Mouse (Mus musculus) kidney, embryonic 14.5 days (tissue): ENCODE data around the gene Matn4. TPM values are rescaled to one million over a fixed set of nuclear protein-coding genes. Genes with fewer than 3 reads are reported as not detected.

Experiments
- ATAC-seq: fragments of 200-750 bp; cut with Nextera tagmentation; 2 replicates; pipeline ENCODE4 v1.8.0; 2017; ENCODE audit warnings: moderate number of reproducible peaks, mild to moderate bottlenecking, moderate TSS enrichment, moderate library complexity; ENCODE audit not compliant: low FRiP score, low TSS enrichment
- H3K27ac ChIP-seq: fragments of 300-500 bp; sonication (generic); 2 replicates; pipeline ENCODE4 v1.5.1; 2014; ENCODE audit warnings: low read depth, mild to moderate bottlenecking, low read length, moderate library complexity, mixed read lengths
- H3K27me3 ChIP-seq: fragments of 300-500 bp; sonication (generic); 2 replicates; pipeline ENCODE4 v1.6.1; 2014; ENCODE audit warnings: mild to moderate bottlenecking, low read length; ENCODE audit not compliant: control insufficient read depth, insufficient read depth
- H3K36me3 ChIP-seq: fragments of 300-500 bp; sonication (generic); 2 replicates; pipeline ENCODE4 v1.6.1; 2014; ENCODE audit warnings: low read length, mixed read lengths; ENCODE audit not compliant: control insufficient read depth, insufficient read depth
- H3K4me1 ChIP-seq: fragments of 300-500 bp; sonication (generic); 2 replicates; pipeline ENCODE4 v1.6.1; 2014; ENCODE audit warnings: low read length, mixed read lengths; ENCODE audit not compliant: control insufficient read depth, insufficient read depth
- H3K4me2 ChIP-seq: fragments of 300-500 bp; sonication (generic); replicated peaks from 2 replicates; pipeline ENCODE4 v1.6.1; 2014; ENCODE audit warnings: low read depth, mild to moderate bottlenecking, low read length
- H3K4me3 ChIP-seq: fragments of 300-500 bp; sonication (generic); 2 replicates; pipeline ENCODE4 v1.5.1; 2014; ENCODE audit warnings: mild to moderate bottlenecking, low read length
- H3K9ac ChIP-seq: fragments of 300-500 bp; sonication (generic); 2 replicates; pipeline ENCODE4 v1.6.1; 2014; ENCODE audit warnings: low read depth, mild to moderate bottlenecking, low read length, moderate library complexity
- H3K9me3 ChIP-seq: fragments of 300-500 bp; sonication (generic); 2 replicates; pipeline ENCODE4 v1.6.1; 2016; ENCODE audit warnings: low read length; ENCODE audit not compliant: control insufficient read depth
- WGBS: fragments of 180-500 bp; shearing (Covaris S2); extraction: QIAGEN DNeasy Blood & Tissue Kit; methylation state at CpG from one replicate; pipeline ENCODE4 v1.1.7; 2014; 5-methylcytosine and 5-hydroxymethylcytosine counted together
- polyA plus RNA-seq: library from polyadenylated mRNA; unstranded; fragments of >200 nt; fragmentation: Nextera tagmentation; extraction: Ambion mirVana; gene quantifications from 2 replicates; pipeline ENCODE4 v1.2.1, GENCODE M21; 2014

Matn4 gene
- polyA plus RNA-seq, 1 experiment from 2014 or later = 0.12 TPM

- no peak overlapping the region for H3K4me2 ChIP-seq
- H3K4me3 ChIP-seq = no peak overlapping the region
- H3K4me1 ChIP-seq = peaks cover 8% of the 10 kb centered on the region
- H3K9ac ChIP-seq = no peak overlapping the region
- H3K9me3 ChIP-seq = no peaks in the 10 kb centered on the region
- H3K27me3 ChIP-seq = no peaks in the 10 kb centered on the region
- H3K27ac ChIP-seq = no peak overlapping the region
- WGBS = 87% methylated on average over 3 of the region's 3 CpGs
- no peaks in the 10 kb centered on the region for H3K36me3 ChIP-seq
- no peak for ATAC-seq
Measured at GRCm38 (mm10) chr2:164445399-164446085, 40.6 kb upstream of the Matn4 start.

DNA sequence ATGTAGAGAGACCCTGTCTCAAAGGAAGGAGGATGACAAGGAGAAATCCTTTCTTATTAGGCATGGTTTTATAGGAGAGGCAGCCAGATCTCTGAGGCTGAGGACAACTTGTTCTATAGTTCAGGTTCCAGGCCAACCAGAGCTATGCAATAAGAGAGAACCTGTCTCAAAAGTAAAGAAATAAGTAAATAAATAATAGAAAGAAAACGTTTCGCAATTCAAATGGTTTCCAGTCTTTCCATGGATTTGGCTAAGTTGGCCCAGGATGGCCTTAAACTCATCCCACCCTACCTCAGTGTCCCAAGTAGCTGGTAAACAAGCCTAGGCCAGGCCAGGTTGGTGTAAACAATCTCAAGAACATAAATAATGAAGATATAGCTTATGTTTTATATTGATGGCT lies 39.7 kb upstream of the Matn4 start:
- ATAC-seq = no peak
- H3K4me1 ChIP-seq = peaks cover 8% of the 10 kb centered on the region
- H3K4me3 ChIP-seq = no peak overlapping the region
- WGBS = 86% methylated on average over 2 of the region's 2 CpGs
- no peaks in the 10 kb centered on the region for H3K27me3 ChIP-seq
- no peaks in the 10 kb centered on the region for H3K36me3 ChIP-seq
- H3K9ac ChIP-seq = no peak overlapping the region
- H3K27ac ChIP-seq = no peak overlapping the region
- no peak overlapping the region for H3K4me2 ChIP-seq
- no peaks in the 10 kb centered on the region for H3K9me3 ChIP-seq

DNA sequence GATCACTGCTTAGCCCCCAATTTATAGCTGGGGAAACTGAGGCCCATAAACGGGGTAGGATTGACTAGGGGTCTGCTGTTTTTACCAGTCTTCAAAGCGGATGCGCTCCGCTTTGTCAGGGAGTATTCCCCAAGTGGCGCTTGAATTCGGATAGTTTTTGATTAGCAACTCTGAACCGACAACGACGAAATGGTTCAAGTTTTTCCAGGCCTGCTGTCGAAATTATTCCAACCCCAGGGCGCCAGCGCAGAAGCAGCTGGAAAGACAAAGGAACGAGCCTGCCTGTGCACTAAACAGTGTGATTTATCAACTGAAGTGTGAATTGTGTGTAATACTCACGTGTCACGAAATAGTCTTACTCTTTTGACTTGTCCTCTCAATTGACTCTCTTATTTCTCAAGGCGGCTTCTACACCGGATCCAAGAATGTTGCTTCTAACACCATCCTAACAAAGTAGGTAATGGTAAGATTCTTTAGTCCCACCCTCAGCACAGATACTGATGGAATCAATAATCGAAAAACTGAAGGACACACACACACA lies 38.6 kb upstream of the Matn4 start, which contains the start of gene Sdc4:
TSS of gene Sdc4 (minus strand) at position 428 of the 541 bp plus-strand sequence.
- H3K4me2 ChIP-seq = peak within 1 kb of the TSS; percentile 64
- ATAC-seq = no peak
- no peaks in the 10 kb centered on the region for H3K9me3 ChIP-seq
- 7% methylated on average over 18 of the region's 18 CpGs for WGBS
- H3K27ac ChIP-seq = peak within 1 kb of the TSS; percentile 67
- H3K4me1 ChIP-seq = peaks cover 17% of the 10 kb centered on the region
- peak within 1 kb of the TSS; percentile 64 for H3K9ac ChIP-seq
- no peaks in the 10 kb centered on the region for H3K27me3 ChIP-seq
- peak within 1 kb of the TSS; percentile 78 for H3K4me3 ChIP-seq
- no peaks in the 10 kb centered on the region for H3K36me3 ChIP-seq

DNA sequence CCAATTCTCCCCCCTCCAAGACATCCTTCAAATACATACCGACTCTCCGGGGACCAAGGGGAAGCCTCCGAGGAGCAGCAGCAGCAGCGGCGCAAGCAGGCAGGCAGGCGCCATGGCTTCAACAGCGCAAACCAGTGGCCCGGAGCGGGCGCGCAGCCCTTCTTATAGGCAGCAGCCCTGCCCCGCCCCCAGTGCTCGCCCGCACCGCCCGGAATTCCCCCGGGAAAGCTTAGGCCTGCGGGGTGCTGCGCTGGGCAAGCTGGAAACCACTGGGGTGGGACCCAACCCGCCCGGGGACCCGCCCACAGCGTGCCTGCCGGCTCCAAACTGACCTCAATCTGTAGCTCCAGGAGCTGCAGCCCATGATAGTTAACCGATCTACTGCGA lies 38.1 kb upstream of the Matn4 start:
- under 1% methylated on average over 26 of the region's 26 CpGs for WGBS
- H3K36me3 ChIP-seq = no peaks in the 10 kb centered on the region
- peak overlapping the region; percentile 67 for H3K27ac ChIP-seq
- no peaks in the 10 kb centered on the region for H3K27me3 ChIP-seq
- H3K9ac ChIP-seq = peak overlapping the region; percentile 64
- H3K9me3 ChIP-seq = no peaks in the 10 kb centered on the region
- peak overlapping the region; percentile 78 for H3K4me3 ChIP-seq
- peak; percentile 95 for ATAC-seq
- H3K4me2 ChIP-seq = peak overlapping the region; percentile 64
- peaks cover 22% of the 10 kb centered on the region for H3K4me1 ChIP-seq

DNA sequence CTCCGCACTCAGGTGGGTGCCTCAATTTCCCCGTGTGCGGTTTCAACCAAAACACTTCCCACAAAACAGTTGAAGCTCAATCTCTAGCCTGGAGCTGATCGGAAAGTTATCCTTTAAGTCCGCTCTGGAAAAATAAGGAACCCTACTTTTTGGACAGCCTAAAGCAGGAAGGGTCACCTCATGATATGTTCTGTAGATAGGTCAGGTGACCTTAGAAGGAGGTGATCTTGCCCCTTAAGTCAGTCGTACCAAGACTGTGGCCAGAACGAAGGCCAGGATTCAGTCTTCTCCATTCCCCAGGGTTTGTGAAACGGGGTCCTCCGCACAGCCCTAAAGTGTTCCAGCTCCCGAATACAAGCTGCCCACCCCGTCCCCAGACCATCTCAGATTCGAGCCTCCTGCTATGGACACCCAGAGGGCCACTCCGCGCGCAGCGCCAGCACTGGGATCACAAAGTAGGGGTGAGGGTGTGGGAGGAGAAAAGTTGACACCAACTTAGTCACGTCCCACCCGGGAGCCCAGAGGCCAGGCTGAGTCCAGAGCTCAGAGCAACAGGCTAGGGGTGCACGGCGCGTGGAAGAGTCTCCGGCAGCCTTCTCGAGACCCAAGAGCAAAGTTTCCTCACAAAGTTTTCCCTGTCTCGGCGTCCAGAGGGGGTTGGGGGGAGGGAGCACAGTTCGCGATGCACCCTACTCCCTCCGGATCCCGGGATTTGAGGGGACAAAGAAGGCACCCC lies 37.5 kb upstream of the Matn4 start:
- ATAC-seq = peak; percentile 39; the same call in 1 of the 2 replicates
- peak overlapping the region; percentile 78 for H3K4me3 ChIP-seq
- peak overlapping the region; percentile 64 for H3K4me2 ChIP-seq
- H3K36me3 ChIP-seq = no peaks in the 10 kb centered on the region
- peak overlapping the region; percentile 64 for H3K9ac ChIP-seq
- no peaks in the 10 kb centered on the region for H3K9me3 ChIP-seq
- no peaks in the 10 kb centered on the region for H3K27me3 ChIP-seq
- 3% methylated on average over 29 of the region's 29 CpGs for WGBS
- H3K27ac ChIP-seq = peak overlapping the region; percentile 67
- peaks cover 27% of the 10 kb centered on the region for H3K4me1 ChIP-seq

DNA sequence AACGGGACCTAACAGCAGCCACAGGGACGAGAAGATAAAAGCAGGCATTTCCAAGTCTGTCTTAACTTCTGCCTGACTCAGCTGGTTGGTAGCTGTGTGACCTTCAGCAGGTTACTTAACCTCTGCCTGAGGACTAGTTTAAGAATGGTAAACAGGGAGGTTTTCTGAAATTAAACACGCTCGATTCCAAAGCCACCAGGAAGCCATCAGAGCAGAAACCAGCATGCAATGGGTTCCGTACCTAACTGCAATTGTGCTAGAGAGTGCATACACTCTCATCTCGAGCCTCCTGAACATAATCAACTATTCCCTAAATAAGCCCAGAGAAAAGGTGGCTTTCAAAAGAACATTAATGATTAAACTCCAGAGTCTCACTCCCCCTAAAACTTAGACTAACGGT lies 36.8 kb upstream of the Matn4 start:
- no peak for ATAC-seq
- no peak overlapping the region for H3K27ac ChIP-seq

GRCm38 (mm10) chr2:164441155-164441554 lies 36.2 kb upstream of the Matn4 start:
- Histone ChIP-seq H3K4me1 (peaks cover 39% of the 10 kb centered on the region), H3K9me3 (no peaks in the 10 kb centered on the region), H3K4me2 (peak overlapping the region; percentile 64), H3K4me3 (peak overlapping the region; percentile 78), H3K36me3 (no peaks in the 10 kb centered on the region), H3K27me3 (no peaks in the 10 kb centered on the region), H3K9ac (peak overlapping the region; percentile 5; the same call in 1 of the 2 replicates), H3K27ac (no peak overlapping the region)
- WGBS = 24% methylated on average over 8 of the region's 8 CpGs
- no peak for ATAC-seq

More for the DNA sequence above, 36.8 kb upstream of the Matn4 start:
- H3K36me3 ChIP-seq = no peaks in the 10 kb centered on the region
- peaks cover 33% of the 10 kb centered on the region for H3K4me1 ChIP-seq
- H3K9me3 ChIP-seq = no peaks in the 10 kb centered on the region
- H3K27me3 ChIP-seq = no peaks in the 10 kb centered on the region
- peak overlapping the region; percentile 64; the same call in 1 of the 2 replicates for H3K9ac ChIP-seq
- H3K4me3 ChIP-seq = peak overlapping the region; percentile 78
- peak overlapping the region; percentile 64 for H3K4me2 ChIP-seq
- WGBS = 23% methylated on average over 7 of the region's 7 CpGs

DNA sequence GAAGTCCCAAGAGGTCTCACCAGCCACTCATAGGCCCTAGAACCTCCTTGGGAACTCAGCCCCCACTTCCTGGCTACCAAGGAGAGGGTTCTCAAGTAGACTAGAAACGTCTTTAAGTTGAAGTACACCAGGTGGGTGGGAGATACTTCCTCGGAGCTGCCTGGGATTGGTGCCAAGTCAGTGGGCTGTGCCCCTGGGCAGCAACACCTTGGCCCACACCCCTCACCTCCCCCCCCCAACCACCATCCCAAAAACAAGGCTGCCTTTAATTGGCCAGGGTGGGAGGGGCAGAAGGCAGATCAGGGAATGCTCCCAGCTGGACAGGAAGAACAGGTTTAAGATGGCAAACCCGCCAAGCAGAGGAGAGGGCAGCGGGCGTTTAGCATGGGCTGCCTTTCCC lies 35.4 kb upstream of the Matn4 start:
- Histone ChIP-seq H3K4me3 (no peak overlapping the region), H3K36me3 (no peaks in the 10 kb centered on the region), H3K4me1 (peaks cover 46% of the 10 kb centered on the region), H3K9me3 (no peaks in the 10 kb centered on the region), H3K27ac (no peak overlapping the region), H3K4me2 (0 out of 2 replicates have a peak overlapping the region, but pooled peaks have one; percentile 17), H3K27me3 (no peaks in the 10 kb centered on the region), H3K9ac (no peak overlapping the region)
- 63% methylated on average over 5 of the region's 5 CpGs for WGBS
- ATAC-seq = no peak
